Mouse (Mus musculus) gastrocnemius, postnatal 10 days (tissue): Measurements from ENCODE around the gene Ctnnd1. TPM values are rescaled to one million over a fixed set of nuclear protein-coding genes. Genes with fewer than 3 reads are reported as not detected.
"Not testable (repeated sequence)": the region's sequence is repeated elsewhere in the genome, so short reads cannot be mapped to it uniquely, and the experiment has no call there.

Source experiments
- DNase-seq: peaks from one replicate; pipeline ENCODE4 v3.0.0; 2021; ENCODE audit warnings: mixed read lengths
- long read RNA-seq, 2 experiments: library from polyadenylated mRNA; stranded (forward); transcript quantifications; one replicate each; pipeline ENCODE4 v2.0.0; 2021
- total RNA-seq, 2 experiments: library from RNA; stranded (reverse); gene quantifications; 2 replicates each; pipeline ENCODE4 v1.2.3; 2021

The Ctnnd1 gene
- 10 to 100 TPM; 54.4 to 68.8 TPM for total RNA-seq
- long read RNA-seq, experiment 1, full-length matches to known transcripts = 3 of 38 reads
- long read RNA-seq, experiment 1, partial matches to known transcripts = 11 of 38 reads
- long read RNA-seq, experiment 1, other reads (novel, unspliced or antisense) = 24 of 38 reads
- long read RNA-seq, experiment 2, partial matches to known transcripts = 5 of 27 reads
- long read RNA-seq, experiment 2, other reads (novel, unspliced or antisense) = 22 of 27 reads

- peak; percentile 74 for DNase-seq
Measured at GRCm38 (mm10) chr2:84650464-84651195, at the start of gene Ctnnd1. TSS of gene Ctnnd1 (minus strand) at chr2:84650765.

- no peak for DNase-seq
Measured at GRCm38 (mm10) chr2:84695007-84695695, 44.6 kb upstream of the Ctnnd1 start.

- DNase-seq = no peak
Measured at GRCm38 (mm10) chr2:84690050-84690449, 39.5 kb upstream of the Ctnnd1 start.

- DNase-seq = no peak
Measured at GRCm38 (mm10) chr2:84688080-84688844, 37.7 kb upstream of the Ctnnd1 start.

GRCm38 (mm10) chr2:84682605-84683183, 32.1 kb upstream of the Ctnnd1 start:
- no peak for DNase-seq

- no peak for DNase-seq
Measured at GRCm38 (mm10) chr2:84679016-84679415, 28.5 kb upstream of the Ctnnd1 start, which contains the start of gene Tmx2. TSS of gene Tmx2 (minus strand) at chr2:84679140.

GRCm38 (mm10) chr2:84677968-84678880, 27.7 kb upstream of the Ctnnd1 start, which contains the start of the genes Gm28635 and Med19:
TSS of gene Gm28635 (minus strand) at chr2:84678041.
TSS of gene Med19 (plus strand) at chr2:84678402.
- DNase-seq = peak; percentile 78

- DNase-seq = no peak
Measured at GRCm38 (mm10) chr2:84677270-84677967, 26.9 kb upstream of the Ctnnd1 start.

- DNase-seq = not testable (repeated sequence)
Measured at GRCm38 (mm10) chr2:84671535-84671934, 21.0 kb upstream of the Ctnnd1 start.

GRCm38 (mm10) chr2:84670569-84670933, 20.0 kb upstream of the Ctnnd1 start, which contains the start of gene Selenoh:
TSS of gene Selenoh (minus strand) at chr2:84670770.
- peak; percentile 71 for DNase-seq

GRCm38 (mm10) chr2:84669828-84670568, 19.4 kb upstream of the Ctnnd1 start:
- no peak for DNase-seq

GRCm38 (mm10) chr2:84666081-84666480, 15.5 kb upstream of the Ctnnd1 start:
- DNase-seq = no peak

GRCm38 (mm10) chr2:84662866-84663265, 12.3 kb upstream of the Ctnnd1 start:
- peak; percentile 45 for DNase-seq

GRCm38 (mm10) chr2:84660253-84660652, 9.7 kb upstream of the Ctnnd1 start:
- no peak for DNase-seq

- no peak for DNase-seq
Measured at GRCm38 (mm10) chr2:84658806-84659205, 8.2 kb upstream of the Ctnnd1 start, which contains the start of gene Btbd18. TSS of gene Btbd18 (plus strand) at chr2:84659079.

- DNase-seq = no peak
Measured at GRCm38 (mm10) chr2:84655864-84656263, 5.3 kb upstream of the Ctnnd1 start.

GRCm38 (mm10) chr2:84653354-84653753, 2.8 kb upstream of the Ctnnd1 start:
- DNase-seq = no peak

- no peak for DNase-seq
Measured at GRCm38 (mm10) chr2:84649674-84650073, 891 bp downstream of the Ctnnd1 start.

GRCm38 (mm10) chr2:84648369-84648768, 2.2 kb downstream of the Ctnnd1 start:
- no peak for DNase-seq
